Mouse (Mus musculus): ENCODE data around the gene Smtnl2. TPM values are rescaled to one million over a fixed set of nuclear protein-coding genes. Genes with fewer than 3 reads are reported as not detected.

Gene Smtnl2
- polyA plus RNA-seq (2014; fragmentation: Illumina TruSeq; extraction: RNeasy Lipid Tissue Mini Kit (QIAGEN cat#74804); ENCODE audit: low read depth, low replicate concordance) = 1.4 TPM

DNA sequence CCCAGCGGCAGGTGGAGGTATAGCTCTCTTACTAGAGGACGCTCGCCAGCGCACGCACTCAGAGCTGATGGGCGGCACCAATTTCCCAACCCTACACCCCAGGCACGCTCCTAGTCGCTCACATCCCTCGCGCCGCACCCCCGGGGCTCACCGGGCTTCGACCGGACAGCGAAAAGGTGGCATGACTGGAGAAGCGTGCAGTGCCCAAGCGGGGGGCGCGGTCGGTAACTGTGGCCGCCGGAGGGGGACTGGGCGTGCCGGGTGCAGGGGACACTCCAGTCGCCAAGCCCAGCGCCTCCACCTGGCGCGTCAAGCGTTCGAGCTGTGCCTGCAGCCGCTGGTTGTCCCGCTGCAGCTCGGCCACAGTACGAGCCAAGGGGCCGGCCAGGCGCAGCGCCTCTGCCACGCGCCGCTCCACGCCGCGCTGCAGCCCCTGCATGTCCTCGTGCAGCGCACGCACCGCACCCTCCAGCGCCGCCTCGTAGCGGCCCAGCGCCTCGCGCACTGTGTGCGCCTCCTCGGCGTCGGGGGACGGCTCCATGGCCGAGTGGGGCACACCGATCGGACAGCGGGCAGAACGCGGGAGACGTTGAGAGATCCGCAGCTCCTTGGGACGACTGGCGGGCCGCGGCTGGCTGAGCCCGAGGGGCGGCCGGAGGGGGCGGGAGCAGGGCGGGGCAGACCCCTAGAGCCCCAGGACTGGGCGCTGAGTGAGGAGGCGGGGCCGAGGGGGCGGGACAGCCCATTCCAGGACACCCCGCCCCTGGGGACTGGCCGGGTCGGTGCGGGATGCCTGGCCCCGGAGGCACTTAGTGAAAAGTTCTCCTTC is at the start of gene Smtnl2:
Gene Smtnl2 (minus strand): TSS at position 621 of the 829 bp plus-strand sequence.

DNA sequence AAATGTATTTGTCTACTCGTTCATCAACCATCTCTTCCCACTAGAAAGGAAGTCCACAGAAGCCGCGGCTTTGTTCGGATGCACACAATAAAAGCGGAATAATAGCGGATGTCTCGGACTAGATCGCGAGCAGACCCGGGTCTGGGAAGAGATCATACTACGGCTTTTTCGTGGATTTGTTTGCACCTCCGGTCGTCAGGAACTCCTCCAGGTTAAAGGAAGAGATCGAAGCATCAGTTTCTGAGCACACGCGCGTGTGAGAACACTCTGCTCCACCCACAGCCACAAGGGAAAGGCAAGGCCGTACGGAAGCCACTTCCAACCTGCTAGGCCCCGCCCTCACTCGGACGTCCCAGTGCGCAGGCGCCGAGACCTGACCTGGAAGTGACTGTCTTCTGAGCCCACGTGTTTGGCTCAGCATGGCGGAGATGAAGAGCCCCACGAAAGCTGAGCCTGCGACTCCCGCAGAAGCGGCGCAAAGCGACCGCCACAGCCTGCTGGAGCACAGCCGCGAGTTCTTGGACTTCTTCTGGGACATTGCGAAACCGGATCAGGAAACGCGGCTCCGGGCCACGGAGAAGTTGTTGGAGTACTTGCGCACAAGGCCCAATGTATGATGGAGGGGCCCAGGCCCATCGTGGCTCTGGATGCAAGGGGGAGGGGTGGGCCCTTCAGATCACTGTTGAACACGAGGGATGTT is 29.6 kb upstream of the Smtnl2 start, which contains the start of gene Mybbp1a:
Gene Mybbp1a (plus strand): TSS at position 391 of the 700 bp plus-strand sequence.

DNA sequence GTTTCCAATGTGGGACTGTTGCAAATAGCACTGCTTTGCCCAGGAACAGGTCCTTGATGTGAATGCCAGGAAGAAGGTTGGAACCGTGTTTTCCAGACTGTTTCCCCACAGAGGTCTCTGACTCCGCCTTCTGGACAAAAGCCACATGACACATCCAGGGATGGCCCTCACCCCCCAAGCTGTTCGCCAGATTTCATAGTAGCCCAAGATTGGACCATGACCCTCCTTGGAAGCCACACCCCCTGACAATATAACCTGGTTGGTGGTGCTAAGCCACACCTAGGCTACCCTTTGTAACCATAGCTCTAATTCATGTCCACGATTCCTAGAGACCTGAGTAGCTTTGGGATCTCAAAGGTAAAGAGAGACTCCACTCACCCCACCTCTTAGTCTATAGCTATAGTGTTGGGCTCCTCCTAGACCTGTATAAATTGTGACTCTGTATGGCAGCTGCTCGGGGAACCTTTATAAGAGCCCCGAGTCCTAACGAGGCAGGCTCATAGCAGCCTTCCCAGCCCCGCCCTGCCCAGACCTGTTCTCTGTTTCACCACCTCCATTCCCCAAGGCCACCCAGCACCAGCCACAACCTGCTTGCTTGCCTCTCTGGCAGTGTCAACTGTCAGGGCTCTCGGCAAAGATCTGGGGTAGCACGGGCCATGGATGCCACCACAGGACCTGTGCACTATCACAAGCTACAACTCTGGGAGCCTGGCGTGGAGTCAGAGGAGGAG is 23.6 kb upstream of the Smtnl2 start, which contains the start of gene Ggt6:
Gene Ggt6 (plus strand): TSS at position 564 of the 731 bp plus-strand sequence.

DNA sequence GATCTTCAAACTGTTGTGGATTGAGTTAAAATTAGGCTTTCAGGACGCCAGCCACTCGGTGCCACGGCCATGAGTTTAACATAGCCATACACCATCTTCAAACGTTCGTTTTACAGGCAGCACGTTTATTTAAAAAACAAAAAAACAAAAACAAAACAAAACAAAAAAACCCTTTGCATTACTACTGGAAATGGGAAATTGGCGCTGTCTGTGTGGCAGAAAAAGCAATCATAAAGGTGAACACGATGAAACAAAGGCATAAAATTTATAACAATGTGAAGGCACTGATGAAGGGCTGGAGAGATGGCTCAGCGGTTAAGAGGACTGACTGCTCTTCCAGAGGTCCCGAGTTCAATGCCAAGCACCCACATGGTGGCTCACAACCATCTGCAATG is 49.2 kb downstream of the Smtnl2 start, which contains the start of gene Tekt1:
Gene Tekt1 (minus strand): TSS at position 96 of the 395 bp plus-strand sequence.

Other genes starting within 250 kb of the Smtnl2 start
- not detected for gene Gm43951, start 204.9 kb downstream of the Smtnl2 start, polyA plus RNA-seq (2014; fragmentation: Illumina TruSeq; extraction: RNeasy Lipid Tissue Mini Kit (QIAGEN cat#74804); ENCODE audit: low read depth, low replicate concordance)
- 6.8 TPM for gene 4933427D14Rik, start 204.3 kb downstream of the Smtnl2 start, polyA plus RNA-seq (2014; fragmentation: Illumina TruSeq; extraction: RNeasy Lipid Tissue Mini Kit (QIAGEN cat#74804); ENCODE audit: low read depth, low replicate concordance)
- 150 TPM for gene Txndc17, start 204.2 kb downstream of the Smtnl2 start, polyA plus RNA-seq (2014; fragmentation: Illumina TruSeq; extraction: RNeasy Lipid Tissue Mini Kit (QIAGEN cat#74804); ENCODE audit: low read depth, low replicate concordance)
- 8.9 TPM for gene Med31, start 196.1 kb downstream of the Smtnl2 start, polyA plus RNA-seq (2014; fragmentation: Illumina TruSeq; extraction: RNeasy Lipid Tissue Mini Kit (QIAGEN cat#74804); ENCODE audit: low read depth, low replicate concordance)
- gene Slc13a5, start 144.5 kb downstream of the Smtnl2 start, polyA plus RNA-seq (2014; fragmentation: Illumina TruSeq; extraction: RNeasy Lipid Tissue Mini Kit (QIAGEN cat#74804); ENCODE audit: low read depth, low replicate concordance) = not detected
- gene Xaf1, start 110.1 kb downstream of the Smtnl2 start, polyA plus RNA-seq (2014; fragmentation: Illumina TruSeq; extraction: RNeasy Lipid Tissue Mini Kit (QIAGEN cat#74804); ENCODE audit: low read depth, low replicate concordance) = 72.4 TPM
- not detected for gene Fbxo39, start 97.3 kb downstream of the Smtnl2 start, polyA plus RNA-seq (2014; fragmentation: Illumina TruSeq; extraction: RNeasy Lipid Tissue Mini Kit (QIAGEN cat#74804); ENCODE audit: low read depth, low replicate concordance)
- gene Tekt1, start 49.3 kb downstream of the Smtnl2 start, polyA plus RNA-seq (2014; fragmentation: Illumina TruSeq; extraction: RNeasy Lipid Tissue Mini Kit (QIAGEN cat#74804); ENCODE audit: low read depth, low replicate concordance) = not detected
- not detected for gene Ggt6, start 23.8 kb upstream of the Smtnl2 start, polyA plus RNA-seq (2014; fragmentation: Illumina TruSeq; extraction: RNeasy Lipid Tissue Mini Kit (QIAGEN cat#74804); ENCODE audit: low read depth, low replicate concordance)
- 34.3 TPM for gene Mybbp1a, start 29.6 kb upstream of the Smtnl2 start, polyA plus RNA-seq (2014; fragmentation: Illumina TruSeq; extraction: RNeasy Lipid Tissue Mini Kit (QIAGEN cat#74804); ENCODE audit: low read depth, low replicate concordance)
- gene Spns2, start 78.2 kb upstream of the Smtnl2 start, polyA plus RNA-seq (2014; fragmentation: Illumina TruSeq; extraction: RNeasy Lipid Tissue Mini Kit (QIAGEN cat#74804); ENCODE audit: low read depth, low replicate concordance) = 0.52 TPM
- gene Spns3, start 138.8 kb upstream of the Smtnl2 start, polyA plus RNA-seq (2014; fragmentation: Illumina TruSeq; extraction: RNeasy Lipid Tissue Mini Kit (QIAGEN cat#74804); ENCODE audit: low read depth, low replicate concordance) = not detected
- gene Ube2g1, start 195.6 kb upstream of the Smtnl2 start, polyA plus RNA-seq (2014; fragmentation: Illumina TruSeq; extraction: RNeasy Lipid Tissue Mini Kit (QIAGEN cat#74804); ENCODE audit: low read depth, low replicate concordance) = 176 TPM